Mouse (Mus musculus) CD4-positive helper T cell, adult 2 months (primary cell): ENCODE measurements around the gene Tmem115.
"Not testable (repeated sequence)": the region's sequence is repeated elsewhere in the genome, so short reads cannot be mapped to it uniquely, and the experiment has no call there.

Experiments
- DNase-seq: peaks from one replicate; pipeline ENCODE4 v3.0.0-alpha.2; 2012; ENCODE audit warnings: low read depth, missing footprints, low spot score

The Tmem115 gene

DNA sequence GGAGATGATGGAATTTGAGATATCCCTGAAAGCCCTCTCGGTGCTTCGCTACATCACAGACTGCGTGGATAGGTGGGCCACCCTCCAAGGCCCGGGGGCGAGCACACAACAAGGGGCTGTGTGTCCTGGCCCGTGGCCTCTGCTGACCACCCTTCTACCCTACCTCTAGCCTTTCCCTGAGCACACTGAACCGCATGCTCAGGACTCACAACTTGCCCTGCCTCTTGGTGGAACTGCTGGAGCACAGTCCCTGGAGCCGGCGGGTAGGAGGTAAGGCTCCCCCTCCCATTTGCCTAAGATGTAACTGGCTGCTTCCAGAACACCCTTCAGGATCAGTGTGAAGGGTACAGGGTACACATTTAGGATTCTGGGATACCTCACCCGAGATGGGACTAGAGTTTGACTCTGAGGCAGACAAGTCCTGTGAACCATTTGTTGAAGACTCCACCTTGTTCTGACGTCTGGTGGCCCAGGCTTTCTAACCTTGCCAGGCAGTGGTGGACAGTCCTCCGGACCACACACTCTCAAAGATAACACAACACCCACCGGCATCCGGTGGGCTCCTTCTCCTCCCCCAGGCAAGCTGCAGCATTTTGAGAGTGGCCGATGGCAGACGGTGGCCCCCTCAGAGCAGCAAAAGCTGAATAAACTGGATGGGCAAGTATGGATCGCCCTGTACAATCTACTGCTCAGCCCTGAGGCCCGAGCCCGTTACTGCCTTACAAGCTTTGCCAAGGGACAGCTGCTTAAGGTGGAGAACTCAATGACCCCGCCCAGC lies 15.7 kb downstream of the Tmem115 start:
- no peak for DNase-seq

DNA sequence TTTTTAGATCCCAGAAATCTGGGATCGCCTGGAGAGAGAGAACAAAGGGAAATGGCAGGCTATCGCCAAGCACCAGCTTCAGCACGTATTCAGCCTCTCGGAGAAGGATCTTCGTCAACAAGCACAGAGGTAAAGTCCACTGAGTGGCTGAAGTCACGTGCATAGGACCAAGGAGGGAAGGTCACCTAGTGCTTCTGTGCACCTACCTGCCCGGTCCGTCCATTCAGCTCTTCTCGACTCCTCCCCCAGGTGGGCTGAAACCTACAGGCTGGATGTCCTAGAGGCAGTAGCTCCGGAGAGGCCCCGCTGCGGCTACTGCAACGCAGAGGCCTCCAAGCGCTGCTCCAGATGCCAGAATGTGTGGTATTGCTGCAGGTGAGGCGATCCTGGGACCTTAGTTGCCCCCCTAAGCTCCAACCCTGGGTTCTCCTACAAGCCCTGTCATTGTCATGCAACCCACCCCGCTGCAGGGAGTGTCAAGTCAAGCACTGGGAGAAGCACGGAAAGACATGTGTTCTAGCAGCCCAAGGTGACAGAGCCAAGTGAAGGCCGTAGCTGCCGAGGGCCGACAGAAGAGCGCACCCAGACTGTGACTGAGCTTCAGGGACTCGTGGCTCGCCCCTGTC lies 16.9 kb downstream of the Tmem115 start:
- DNase-seq = no peak

DNA sequence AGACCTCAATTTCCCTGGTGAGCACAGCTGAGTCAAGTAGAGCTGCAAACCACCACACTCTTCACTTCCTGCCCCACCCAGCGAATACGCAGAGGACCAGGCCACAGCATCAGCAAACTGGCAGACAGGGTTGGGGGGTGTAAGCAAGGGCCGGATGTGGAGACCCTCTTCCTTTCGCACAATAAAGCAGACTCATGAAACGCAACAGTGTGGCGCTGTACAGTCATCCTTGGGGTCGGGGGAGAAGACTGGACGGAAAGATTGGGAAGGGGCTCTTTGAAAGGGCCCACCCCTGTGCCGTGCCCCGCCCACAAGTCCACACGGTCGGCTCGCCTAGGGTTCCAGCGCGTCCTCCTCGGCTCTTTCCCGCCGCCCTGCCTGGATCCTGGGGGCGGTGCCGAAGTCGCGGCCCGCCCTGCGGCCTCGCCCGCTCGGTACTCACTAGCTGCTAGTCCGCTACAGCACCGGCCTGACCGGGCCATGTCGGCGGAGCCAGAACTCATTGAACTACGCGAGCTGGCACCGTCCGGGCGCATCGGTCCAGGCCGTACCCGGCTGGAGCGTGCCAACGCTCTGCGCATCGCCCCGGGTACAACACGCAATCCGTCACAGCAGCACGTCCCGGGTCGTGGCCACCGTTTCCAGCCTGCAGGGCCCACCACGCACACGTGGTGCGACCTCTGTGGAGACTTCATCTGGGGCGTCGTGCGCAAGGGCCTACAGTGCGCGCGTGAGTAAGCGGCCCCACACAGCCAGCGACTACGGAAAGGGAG lies 17.6 kb downstream of the Tmem115 start, which contains the start of gene Rassf1:
Gene Rassf1 (plus strand): TSS at position 439 of the 773 bp plus-strand sequence.
- DNase-seq = peak; percentile 90

DNA sequence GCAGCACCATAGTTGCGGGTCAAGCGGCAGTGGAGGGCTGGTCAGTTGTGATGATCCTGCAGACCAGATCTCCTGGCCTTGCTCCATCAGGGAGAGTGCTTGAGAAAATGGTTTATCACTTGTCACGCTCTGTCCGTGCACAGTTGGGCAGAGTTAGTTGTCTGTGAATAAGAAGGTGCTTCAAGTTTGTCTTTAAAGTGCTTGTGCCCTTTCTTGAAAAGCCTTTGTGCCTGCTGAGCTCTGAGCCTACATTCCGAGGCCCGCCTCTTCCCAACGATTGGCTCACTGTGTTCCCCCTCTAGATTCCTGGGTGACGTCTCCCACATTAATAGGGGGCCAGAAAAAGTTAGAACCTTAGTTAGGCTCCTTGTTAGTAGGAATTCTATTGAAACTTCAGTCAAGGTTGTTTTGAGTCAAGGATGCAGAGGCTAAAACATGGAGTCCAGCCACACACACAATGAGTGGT lies 18.2 kb downstream of the Tmem115 start:
- no peak for DNase-seq

DNA sequence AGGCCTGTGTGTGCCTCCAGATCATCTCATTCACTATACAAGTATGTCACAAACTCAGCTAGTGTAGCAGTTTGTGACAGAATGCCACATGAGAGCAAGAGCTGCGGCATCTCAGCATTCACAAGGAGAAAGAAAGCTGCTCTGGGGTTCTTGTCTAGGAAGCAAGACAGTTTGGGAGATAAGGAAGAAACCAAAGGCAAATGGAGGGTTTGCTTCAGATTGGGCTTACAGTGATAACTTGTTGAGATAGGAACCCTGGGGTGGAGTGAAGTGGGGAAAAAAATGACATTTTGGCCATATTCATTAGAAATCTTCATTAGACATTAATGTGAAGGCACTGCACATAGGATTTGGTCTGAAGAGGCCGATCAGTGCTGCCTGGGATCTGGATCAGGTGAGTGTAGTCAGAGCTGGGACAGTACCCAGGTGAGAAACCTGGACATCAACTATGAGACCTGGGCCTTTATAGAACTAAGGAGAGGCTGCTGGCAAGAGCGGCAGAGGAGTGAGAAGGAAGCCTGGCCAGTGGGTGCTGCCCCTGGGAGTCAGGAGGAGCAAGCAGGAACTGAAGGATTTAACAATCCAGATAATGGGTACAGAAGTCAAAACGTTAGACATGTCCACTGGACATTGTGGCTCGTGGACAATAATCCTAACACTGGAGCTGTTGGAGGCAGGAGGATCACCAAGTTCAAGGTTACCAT lies 19.1 kb downstream of the Tmem115 start:
- no peak for DNase-seq

DNA sequence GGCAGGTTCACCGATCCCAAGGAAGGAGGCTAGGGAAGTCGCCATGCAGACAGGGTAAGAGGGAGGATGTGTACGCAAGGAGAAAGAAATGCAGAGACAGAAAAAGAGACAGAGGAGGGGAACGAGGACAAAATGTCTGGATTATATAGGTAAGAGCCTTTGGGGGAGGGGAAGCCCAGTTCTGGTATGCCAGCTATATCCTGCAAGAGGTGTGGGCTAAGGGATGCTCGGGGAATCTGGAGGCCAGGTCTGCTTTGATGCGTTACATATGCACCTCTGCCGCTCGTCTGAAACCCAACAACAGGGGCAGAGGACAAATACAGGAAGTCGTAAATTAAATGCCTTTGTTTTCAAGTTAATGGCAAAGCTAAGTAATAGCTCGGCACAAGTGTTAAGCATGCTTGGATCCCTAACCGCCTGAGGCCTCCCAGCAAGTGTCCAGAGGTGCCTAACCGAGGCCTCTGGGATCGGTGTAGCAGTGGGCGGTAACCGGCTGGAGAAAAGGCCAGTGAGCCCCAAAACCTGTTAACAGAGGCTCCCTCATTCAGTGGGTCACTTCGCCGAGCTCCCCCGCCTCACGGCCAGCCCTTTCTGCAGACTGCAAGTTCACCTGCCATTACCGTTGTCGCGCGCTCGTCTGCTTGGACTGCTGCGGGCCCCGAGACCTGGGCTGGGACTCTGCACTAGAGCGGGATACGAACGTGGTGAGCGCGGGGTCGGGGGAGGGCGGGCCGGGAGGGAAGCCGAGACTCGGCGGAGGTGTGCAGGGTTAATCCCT lies 20.0 kb downstream of the Tmem115 start:
- peak; percentile 63 for DNase-seq

DNA sequence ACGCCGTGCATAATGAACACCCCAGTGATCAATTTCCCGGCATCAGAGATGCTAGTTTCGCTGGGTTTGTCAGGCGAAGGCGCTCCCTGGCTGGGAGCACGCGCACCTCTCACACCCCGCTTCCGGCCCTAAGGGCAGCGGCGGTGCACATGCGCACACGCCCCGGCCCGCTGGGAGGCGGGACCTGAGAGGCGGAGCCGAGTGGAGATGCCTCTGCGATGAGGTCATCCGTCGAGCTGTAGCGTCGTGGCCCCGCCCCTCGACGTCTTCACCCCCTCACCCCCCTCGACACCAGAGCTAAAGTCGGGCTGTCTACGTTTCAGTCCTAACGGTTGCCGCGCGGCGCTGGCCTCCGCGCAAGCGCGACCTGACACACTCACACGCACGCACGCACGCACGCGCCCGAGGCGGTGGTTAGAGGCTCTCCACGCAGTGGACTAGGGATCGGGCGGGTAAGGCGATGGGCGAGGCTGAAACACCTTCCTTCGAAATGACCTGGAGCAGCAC lies 20.6 kb downstream of the Tmem115 start:
- DNase-seq = peak; percentile 100

DNA sequence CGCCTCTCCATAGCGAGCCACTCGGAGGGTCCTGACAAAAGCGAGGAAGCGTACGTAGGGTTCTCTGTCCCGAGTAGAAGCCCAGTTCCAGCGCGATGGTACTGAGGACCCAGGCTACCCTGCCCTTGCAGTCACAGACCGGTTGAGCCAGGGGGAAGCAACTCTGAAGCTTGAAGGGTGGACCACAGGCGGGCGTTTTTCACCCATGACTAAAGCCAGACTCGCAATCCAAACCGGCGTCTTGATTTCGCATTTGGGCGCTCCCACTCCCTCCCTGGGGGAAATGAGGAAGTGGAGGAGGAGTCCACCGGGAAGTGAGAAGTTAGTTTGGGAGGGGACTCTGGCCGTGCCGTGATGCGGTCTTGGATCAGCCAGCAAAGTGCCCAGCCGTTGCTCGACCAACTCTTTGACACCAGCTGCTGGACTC lies 21.3 kb downstream of the Tmem115 start:
- DNase-seq = no peak

DNA sequence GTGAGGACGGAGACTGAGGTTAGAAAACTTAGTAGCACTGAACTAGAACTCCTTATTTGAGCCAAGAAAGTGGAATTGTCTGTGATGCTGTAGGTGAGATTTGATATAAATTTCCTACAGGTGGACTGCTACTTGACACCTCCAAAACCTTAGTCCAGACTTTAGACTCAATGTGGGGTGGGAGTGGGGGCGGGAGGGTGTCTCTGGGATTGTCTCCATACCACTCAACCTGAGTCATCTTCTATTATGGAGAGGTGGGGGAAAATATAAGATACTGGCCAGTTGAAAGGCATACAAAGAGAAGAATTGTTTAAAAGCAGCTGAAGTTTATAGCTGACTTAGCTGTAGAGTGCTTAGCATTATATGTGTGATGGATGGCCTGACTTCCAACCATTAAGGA lies 22.0 kb downstream of the Tmem115 start:
- DNase-seq = no peak

DNA sequence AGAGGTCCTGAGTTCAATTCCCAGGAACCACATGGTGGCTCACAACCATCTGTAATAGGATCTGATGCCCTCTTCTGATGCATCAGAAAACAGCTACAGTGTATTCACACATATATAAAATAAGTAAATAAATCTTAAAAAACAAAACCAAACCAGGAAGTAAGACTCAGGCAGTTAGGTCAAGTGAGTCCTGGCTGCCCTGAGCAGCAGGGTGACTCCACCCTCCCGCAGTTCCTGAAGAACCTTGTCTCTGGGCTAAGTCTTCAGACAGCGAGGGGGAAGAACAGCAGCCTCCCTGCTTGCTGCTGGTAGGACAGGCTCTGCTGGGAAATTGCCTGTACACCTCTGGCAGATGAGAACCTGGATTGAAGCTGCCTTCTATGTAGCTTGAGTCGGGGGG lies 22.6 kb downstream of the Tmem115 start:
- DNase-seq = no peak

DNA sequence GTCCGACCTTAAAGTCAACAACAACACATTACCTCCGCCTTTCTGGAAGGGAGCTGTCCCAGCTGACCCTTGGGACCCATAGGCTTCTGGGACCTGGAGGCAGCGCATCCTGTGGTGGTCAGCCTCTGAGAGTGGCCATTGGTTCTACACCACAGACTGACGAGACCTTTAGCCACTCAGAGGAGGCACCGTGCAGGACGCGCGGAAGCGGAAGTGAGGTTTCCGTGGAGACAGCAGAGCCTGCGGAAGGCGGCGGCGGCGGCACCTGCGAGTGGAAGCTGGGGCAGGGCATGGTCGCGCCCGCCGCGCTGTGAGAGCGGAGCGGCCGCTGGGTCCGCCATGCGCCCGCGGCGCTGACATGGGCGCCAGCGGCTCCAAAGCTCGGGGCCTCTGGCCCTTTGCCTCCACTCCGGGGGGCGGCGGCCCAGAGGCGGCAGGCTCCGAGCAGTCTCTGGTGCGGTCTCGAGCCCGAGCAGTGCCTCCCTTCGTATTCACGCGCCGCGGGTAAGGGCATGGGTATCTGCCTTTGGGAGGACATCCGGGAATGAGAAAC lies 29.4 kb downstream of the Tmem115 start, which contains the start of gene Tusc2:
Gene Tusc2 (plus strand): TSS at position 227 of the 553 bp plus-strand sequence.
- peak; percentile 92 for DNase-seq

DNA sequence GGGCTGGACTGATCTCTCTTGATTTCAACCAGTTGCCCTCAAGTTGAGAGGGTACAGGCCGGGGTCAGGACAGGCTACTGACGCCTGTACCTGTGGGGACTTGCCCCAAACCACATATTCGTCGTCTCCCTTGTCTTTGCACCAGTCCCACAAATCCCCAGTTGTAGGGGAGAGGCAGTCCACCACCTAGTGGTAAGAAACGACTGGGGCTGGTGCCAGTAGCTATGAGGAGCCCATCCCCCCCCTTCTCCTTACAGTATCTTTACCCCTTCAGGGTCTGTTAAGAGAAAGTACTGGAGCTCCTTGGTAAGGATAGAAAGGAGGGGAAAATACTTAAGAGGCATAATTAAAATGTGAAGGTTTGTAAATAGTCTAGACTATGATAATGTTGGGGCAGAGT lies 31.8 kb downstream of the Tmem115 start:
- not testable (repeated sequence) for DNase-seq

DNA sequence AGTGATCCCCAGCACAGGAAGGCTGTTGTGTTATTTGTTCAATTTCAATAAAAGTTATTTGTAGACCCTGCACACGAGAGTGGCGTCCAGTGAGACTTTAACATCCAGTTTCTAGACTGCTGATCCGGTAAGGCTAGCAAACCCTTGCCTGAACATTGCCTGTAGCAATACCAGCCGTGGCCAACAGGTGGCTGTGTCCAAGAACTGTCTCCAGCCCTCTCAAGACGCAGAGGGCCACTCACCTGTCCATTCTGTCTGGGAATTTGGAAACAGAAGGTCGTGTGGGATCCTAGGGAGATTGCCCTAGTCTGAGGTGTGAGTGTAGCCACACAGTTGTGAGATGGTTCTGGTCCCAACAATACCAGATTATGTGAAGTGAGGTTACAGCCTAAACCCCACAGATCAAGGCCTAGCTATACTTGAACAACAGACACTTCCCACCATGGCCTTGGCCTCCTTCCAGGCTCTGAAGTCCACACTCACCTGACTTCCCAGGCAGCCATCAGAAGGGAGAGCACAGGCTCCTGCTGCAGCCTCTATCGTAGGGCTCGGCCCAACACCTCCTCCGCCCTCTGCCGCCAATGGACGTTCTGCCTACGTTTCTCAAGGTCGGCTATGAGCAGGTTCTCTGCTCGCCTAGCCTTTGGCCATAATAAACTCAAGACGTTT lies 32.4 kb downstream of the Tmem115 start:
- peak; percentile 73 for DNase-seq

DNA sequence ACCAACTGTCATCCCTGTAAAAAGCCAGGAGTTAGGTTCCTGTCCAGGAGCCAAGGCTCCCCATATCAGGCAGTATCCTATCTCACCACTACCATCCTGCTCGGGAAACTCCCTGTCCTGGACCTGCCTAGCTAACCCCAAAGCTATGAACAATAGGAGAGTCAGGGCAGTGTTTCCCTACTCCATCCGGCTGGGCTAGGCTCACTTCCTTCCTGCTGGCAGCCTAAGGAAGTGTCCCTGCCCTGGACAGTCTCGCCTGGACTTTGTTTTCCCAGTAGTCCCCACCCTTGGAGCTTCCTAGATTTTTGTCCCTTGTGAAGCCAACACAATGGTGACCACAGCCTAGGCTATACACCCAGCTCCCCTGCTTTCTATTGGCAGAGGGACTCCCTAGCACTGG lies 33.1 kb downstream of the Tmem115 start:
- DNase-seq = no peak

DNA sequence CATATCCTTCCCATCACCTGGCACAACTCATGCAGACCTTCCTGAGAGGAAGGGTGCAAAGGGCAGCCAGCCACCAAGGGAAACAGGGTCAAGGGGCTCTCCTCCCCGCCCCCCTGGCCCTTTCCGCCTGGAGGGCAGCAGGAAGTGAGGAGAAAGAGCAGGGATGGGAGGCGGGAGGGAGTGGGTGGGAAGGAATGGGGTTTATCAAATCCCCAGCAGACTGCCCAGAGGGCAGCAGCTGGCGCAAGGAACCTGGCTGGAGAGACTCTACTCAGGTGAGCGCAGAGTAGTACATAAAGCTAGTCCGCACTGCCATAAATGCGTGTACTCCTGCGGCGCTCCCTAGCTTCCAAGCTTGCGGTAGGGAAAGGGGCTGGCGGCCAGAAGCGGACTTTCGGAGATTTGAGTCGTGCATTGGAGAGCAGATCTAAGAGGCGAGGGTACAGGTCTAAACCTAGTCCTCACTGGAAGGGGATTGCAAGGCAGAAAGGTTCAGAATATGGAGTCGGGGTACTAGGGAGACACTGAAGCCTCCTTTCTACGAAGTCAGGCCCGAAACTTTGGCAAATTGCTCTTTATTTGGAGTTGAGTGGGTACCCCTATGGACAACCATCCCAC lies 34.1 kb downstream of the Tmem115 start, which contains the start of gene Hyal2:
Gene Hyal2 (plus strand): TSS at position 244 of the 618 bp plus-strand sequence.
- no peak for DNase-seq

DNA sequence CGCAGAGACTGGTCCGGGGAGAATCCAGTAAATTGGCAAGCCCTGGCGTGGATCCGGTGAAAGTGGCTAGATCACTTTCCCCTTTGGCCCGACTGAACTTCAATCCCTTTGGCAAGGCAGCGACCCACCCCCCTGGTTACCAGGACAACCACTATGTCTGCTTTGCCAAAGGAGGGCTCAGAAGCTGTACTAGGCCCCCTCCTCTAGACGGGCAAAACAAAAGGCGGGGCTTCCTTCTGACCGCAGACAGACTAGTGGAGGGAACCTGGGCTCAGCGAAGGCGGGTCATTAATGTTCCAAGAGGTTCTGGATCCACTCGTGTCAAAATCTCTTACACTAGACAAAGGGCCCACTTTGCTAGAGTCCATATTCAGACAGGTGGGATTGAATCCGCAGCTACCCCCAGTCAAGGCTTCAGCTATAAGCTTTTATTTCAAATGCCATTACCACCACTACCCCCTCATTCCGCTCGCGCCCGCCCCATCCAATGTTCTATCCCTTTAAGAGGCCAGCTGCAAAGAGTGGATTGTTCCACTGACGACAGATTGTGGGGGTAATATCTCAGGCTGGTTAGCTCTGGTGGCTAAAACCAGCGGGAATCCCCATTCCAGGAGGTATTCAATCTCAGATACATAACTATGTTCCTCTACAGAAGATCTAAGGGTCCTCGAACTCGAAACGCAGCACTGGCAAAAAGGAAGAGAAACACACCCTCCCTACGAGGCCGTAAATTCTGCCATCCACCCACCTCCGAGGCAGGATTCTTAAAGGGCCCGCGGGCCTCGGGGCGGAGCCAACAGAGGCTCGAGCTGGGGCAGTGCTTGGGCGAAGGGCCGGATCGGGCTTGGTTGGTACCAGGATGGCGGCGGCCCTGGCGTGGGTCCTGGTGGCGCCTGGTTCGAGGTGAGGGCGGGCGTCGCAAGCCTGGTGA lies 34.9 kb downstream of the Tmem115 start:
- DNase-seq = peak; percentile 89

DNA sequence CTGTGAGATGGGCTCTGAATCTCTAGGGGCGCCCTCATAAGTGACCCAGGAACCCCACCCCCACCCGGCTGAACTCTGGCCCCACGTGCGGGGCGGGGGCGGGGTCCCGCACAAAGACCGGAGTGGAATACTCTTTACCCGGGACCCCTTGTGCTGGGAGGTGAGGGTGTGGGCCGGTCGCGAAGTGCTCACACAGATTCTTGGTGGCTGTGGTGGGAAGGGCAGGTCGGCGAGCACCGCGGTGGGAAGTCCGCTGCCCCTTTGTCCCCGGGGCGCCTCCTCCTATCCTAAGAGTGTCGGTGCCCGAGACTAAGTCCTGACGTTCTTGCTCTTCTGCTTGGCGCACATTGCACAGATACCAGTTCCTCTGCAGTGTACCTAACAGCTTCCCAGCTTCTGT lies 35.5 kb downstream of the Tmem115 start:
- DNase-seq = no peak

DNA sequence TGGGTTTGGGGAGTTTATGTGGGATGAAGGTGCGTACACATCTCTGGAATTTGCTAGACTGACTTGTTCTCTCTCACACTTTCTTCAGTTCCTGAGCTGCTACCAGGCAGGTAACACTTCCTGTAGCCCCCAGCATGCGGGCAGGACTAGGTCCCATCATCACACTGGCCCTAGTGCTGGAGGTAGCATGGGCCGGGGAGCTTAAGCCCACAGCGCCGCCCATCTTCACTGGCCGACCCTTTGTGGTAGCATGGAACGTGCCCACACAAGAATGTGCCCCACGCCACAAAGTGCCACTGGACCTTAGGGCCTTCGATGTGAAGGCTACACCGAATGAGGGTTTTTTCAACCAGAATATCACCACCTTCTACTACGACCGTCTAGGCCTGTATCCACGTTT lies 36.3 kb downstream of the Tmem115 start:
- DNase-seq = no peak
